Mouse (Mus musculus) B cell, adult 67 days (primary cell): ENCODE results near the gene Nipal4. TPM values are rescaled to one million over a fixed set of nuclear protein-coding genes. Genes with fewer than 3 reads are reported as not detected.

Experiments used
- total RNA-seq, 2 experiments: library from RNA; stranded (reverse); gene quantifications; 4 replicates each; pipeline ENCODE4 v1.2.4; 2023

The Nipal4 gene
- 1 to 10 TPM; 1.6 to 1.8 TPM for total RNA-seq

GRCm38 (mm10) chr11:46165866-46166585 is at the start of gene Nipal4:
Gene Nipal4 (minus strand): TSS chr11:46166508.

Other genes starting within 250 kb of the Nipal4 start
- gene Lsm11, start 221.6 kb downstream of the Nipal4 start, total RNA-seq, result 1 to 10 TPM; 6.5 to 6.8 TPM
- 10 to 100 TPM; 11.7 to 13.8 TPM for gene Thg1l, start 211.0 kb downstream of the Nipal4 start, total RNA-seq
- not detected for gene Sox30, start 186.2 kb downstream of the Nipal4 start, total RNA-seq
- gene Gm12166, start 114.2 kb downstream of the Nipal4 start, total RNA-seq, result 1 to 10 TPM; 4.0 to 5.7 TPM
- 10 to 100 TPM; 73.6 to 77.3 TPM for gene Adam19, start 110.5 kb downstream of the Nipal4 start, total RNA-seq
- not detected for gene Fndc9, start 69.0 kb upstream of the Nipal4 start, total RNA-seq
- 100 to 1,000 TPM; 169 to 181 TPM for gene Cyfip2, start 146.4 kb upstream of the Nipal4 start, total RNA-seq
- 1 to 10 TPM; 1.1 to 2.4 TPM for gene Itk, start 223.0 kb upstream of the Nipal4 start, total RNA-seq
- gene Fam71b, start 230.1 kb upstream of the Nipal4 start, total RNA-seq, result not detected